Mouse (Mus musculus): Measurements from ENCODE around the gene Irx3.

Gene Irx3

GRCm38 (mm10) chr8:91801839-91802238 is at the start of gene Irx3:
Gene Irx3 (minus strand): TSS chr8:91802067.
- no peak for DNase-seq

GRCm38 (mm10) chr8:91851359-91851758 is 49.5 kb upstream of the Irx3 start:
- no peak for DNase-seq

- no peak for DNase-seq
These were observed 48.1 kb upstream of the Irx3 start for GRCm38 (mm10) chr8:91849984-91850383.

- no peak for DNase-seq
These were observed 47.7 kb upstream of the Irx3 start for GRCm38 (mm10) chr8:91849529-91849928.

GRCm38 (mm10) chr8:91845641-91846040 is 43.8 kb upstream of the Irx3 start:
- no peak for DNase-seq

- DNase-seq, result no peak
These were observed 35.3 kb upstream of the Irx3 start for GRCm38 (mm10) chr8:91837131-91837530.

GRCm38 (mm10) chr8:91836685-91837084 is 34.8 kb upstream of the Irx3 start:
- DNase-seq, result no peak

GRCm38 (mm10) chr8:91827661-91828060 is 25.8 kb upstream of the Irx3 start:
- DNase-seq, result no peak

GRCm38 (mm10) chr8:91827192-91827591 is 25.3 kb upstream of the Irx3 start:
- no peak for DNase-seq

GRCm38 (mm10) chr8:91823357-91823756 is 21.5 kb upstream of the Irx3 start:
- no peak for DNase-seq

- no peak for DNase-seq
These were observed 20.9 kb upstream of the Irx3 start for GRCm38 (mm10) chr8:91822746-91823145.

- no peak for DNase-seq
These were observed 20.1 kb upstream of the Irx3 start for GRCm38 (mm10) chr8:91821976-91822375.

GRCm38 (mm10) chr8:91819778-91820177 is 17.9 kb upstream of the Irx3 start:
- no peak for DNase-seq

GRCm38 (mm10) chr8:91818784-91819183 is 16.9 kb upstream of the Irx3 start:
- no peak for DNase-seq

- DNase-seq, result no peak
These were observed 12.2 kb upstream of the Irx3 start for GRCm38 (mm10) chr8:91814106-91814505.

- no peak for DNase-seq
These were observed 4.9 kb upstream of the Irx3 start for GRCm38 (mm10) chr8:91806720-91807241.

GRCm38 (mm10) chr8:91806084-91806719 is 4.3 kb upstream of the Irx3 start:
- no peak for DNase-seq

- no peak for DNase-seq
These were observed 3.4 kb upstream of the Irx3 start for GRCm38 (mm10) chr8:91805254-91805671.

GRCm38 (mm10) chr8:91804403-91805253 is 2.8 kb upstream of the Irx3 start:
- no peak for DNase-seq

- no peak for DNase-seq
These were observed 1.9 kb upstream of the Irx3 start for GRCm38 (mm10) chr8:91803515-91804402.

- DNase-seq, result no peak
These were observed 795 bp upstream of the Irx3 start for GRCm38 (mm10) chr8:91802401-91803322.

GRCm38 (mm10) chr8:91801241-91801811 is 541 bp downstream of the Irx3 start:
- DNase-seq, result no peak
